Mouse (Mus musculus) gastrocnemius, adult 8-10 months (tissue): ENCODE results near the gene BC051019. TPM values are rescaled to one million over a fixed set of nuclear protein-coding genes. Genes with fewer than 3 reads are reported as not detected.

Source experiments
- total RNA-seq, 4 experiments: library from RNA; stranded (reverse); gene quantifications; 2 replicates each; pipeline ENCODE4 v1.2.4; 2022

Gene BC051019
- total RNA-seq, 4 experiments from 2014 or later, result not detected

Other genes starting within 250 kb of the BC051019 start
- gene Trim66, start 215.7 kb downstream of the BC051019 start, total RNA-seq, result under 1 TPM; 0.07 to 0.13 (median 0.12) TPM
- gene Rpl27a, start 204.7 kb downstream of the BC051019 start, total RNA-seq, result 10 to 100 TPM; 66.8 to 96.7 (median 83.2) TPM
- gene St5, start 20.2 kb downstream of the BC051019 start, total RNA-seq, result 1 to 10 TPM; 3.7 to 5.7 (median 4.7) TPM
- gene Akip1, start 20.2 kb downstream of the BC051019 start, total RNA-seq, result 10 to 100 TPM; 15.6 to 26.7 (median 24.0) TPM
- not detected for gene Ascl3, start 7.9 kb upstream of the BC051019 start, total RNA-seq
- gene Tmem9b, start 29.0 kb upstream of the BC051019 start, total RNA-seq, result 10 to 100 TPM; 28.9 to 32.9 (median 31.3) TPM
- under 1 TPM in 1 of 4 experiments, not detected in 3; 0.05 TPM for gene Nrip3, start 58.2 kb upstream of the BC051019 start, total RNA-seq
- gene Scube2, start 141.8 kb upstream of the BC051019 start, total RNA-seq, result 1 to 10 TPM in 2 of 4 experiments, under 1 TPM in 2; 0.87 to 1.9 (median 1.3) TPM
- 10 to 100 TPM; 41.5 to 49.6 (median 45.4) TPM for gene Dennd5a, start 236.6 kb upstream of the BC051019 start, total RNA-seq